Mouse (Mus musculus) erythroblast, embryonic 14.5 days (primary cell): ENCODE results near the gene Armc6. TPM values are rescaled to one million over a fixed set of nuclear protein-coding genes. Genes with fewer than 3 reads are reported as not detected.
A peak's percentile ranks its signal among the peaks of the same experiment; 100 is the strongest.

Experiments used
- H3K27me3 ChIP-seq: 2 replicates; pipeline ENCODE4 v1.6.1; 2012; ENCODE audit warnings: inconsistent platforms; ENCODE audit not compliant: control insufficient read depth
- H3K36me3 ChIP-seq: 2 replicates; pipeline ENCODE4 v1.6.1; 2012; ENCODE audit warnings: mild to moderate bottlenecking, inconsistent platforms; ENCODE audit not compliant: control insufficient read depth
- H3K4me1 ChIP-seq: 2 replicates; pipeline ENCODE4 v1.6.1; 2012; ENCODE audit warnings: inconsistent platforms; ENCODE audit not compliant: control insufficient read depth
- H3K4me3 ChIP-seq: replicated peaks from 2 replicates; pipeline ENCODE3; 2012; ENCODE audit warnings: moderate library complexity, mild to moderate bottlenecking, inconsistent platforms
- H3K9me3 ChIP-seq: 2 replicates; pipeline ENCODE4 v1.6.1; 2012; ENCODE audit warnings: low read length, inconsistent platforms, mixed read lengths; ENCODE audit not compliant: control insufficient read depth
- GATA1 ChIP-seq: IDR thresholded peaks from 2 replicates; pipeline ENCODE4 v1.6.1; 2012; ENCODE audit warnings: low read length, inconsistent platforms, mixed read lengths
- TAL1 ChIP-seq: IDR thresholded peaks from 3 replicates; pipeline ENCODE4 v1.6.1; 2012; ENCODE audit warnings: low read length, inconsistent platforms, mixed read lengths
- polyA plus RNA-seq: library from polyadenylated mRNA; stranded (reverse); fragments of >175 nt; gene quantifications from 2 replicates; pipeline ENCODE4 v1.2.3, GENCODE M21; 2012

The Armc6 gene
- polyA plus RNA-seq, 1 experiment: 1.6 TPM

DNA sequence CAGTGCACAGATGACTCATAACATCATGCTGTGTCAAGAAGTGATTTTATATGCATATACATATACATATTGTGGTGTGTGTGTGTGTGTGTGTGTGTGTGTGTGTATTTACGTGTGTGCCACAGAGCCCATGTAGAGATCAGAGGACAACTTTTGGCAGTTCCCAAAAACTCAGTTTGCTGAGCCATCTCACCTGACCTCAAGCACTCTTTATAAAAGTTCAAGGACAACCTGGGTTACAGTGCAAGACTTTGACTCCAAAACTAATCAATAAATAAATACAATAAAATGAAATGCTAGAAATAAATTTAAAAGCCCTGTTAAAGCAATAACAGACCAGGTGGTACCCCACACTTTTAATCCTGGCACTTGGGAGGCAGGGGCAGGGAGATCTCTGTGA lies 23.0 kb downstream of the Armc6 start:
- Histone ChIP-seq H3K27me3 (no peaks in the 10 kb centered on the region), H3K9me3 (no peaks in the 10 kb centered on the region), H3K36me3 (peaks cover 33% of the 10 kb centered on the region), H3K4me1 (peaks cover 78% of the 10 kb centered on the region), H3K4me3 (peak overlapping the region; percentile 70)
- TF ChIP-seq TAL1 (no peak), GATA1 (no peak)

DNA sequence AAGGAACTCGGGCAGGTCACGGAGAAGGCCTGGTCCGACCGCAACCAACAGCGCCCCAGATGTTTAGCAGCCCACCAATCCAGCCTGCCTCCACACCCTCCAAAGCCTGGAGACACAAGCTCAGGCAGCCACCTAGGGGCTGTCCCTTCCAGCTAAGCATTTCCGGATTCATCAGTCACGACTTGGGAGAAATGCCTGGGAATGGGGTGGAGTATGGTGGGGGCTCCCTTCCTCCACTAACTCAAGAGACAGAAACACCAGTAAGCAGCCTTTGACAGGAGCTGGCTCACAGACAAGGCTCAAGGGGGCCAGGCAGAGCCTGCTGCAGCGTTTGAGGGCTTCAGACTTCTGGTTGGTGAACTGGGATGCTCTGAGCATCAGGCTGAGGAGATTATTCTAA lies 23.7 kb downstream of the Armc6 start:
- H3K9me3 ChIP-seq: no peaks in the 10 kb centered on the region
- peaks cover 78% of the 10 kb centered on the region for H3K4me1 ChIP-seq
- peaks cover 33% of the 10 kb centered on the region for H3K36me3 ChIP-seq
- H3K4me3 ChIP-seq: peak overlapping the region; percentile 70
- no peaks in the 10 kb centered on the region for H3K27me3 ChIP-seq
- TF ChIP-seq TAL1 (no peak), GATA1 (no peak)

DNA sequence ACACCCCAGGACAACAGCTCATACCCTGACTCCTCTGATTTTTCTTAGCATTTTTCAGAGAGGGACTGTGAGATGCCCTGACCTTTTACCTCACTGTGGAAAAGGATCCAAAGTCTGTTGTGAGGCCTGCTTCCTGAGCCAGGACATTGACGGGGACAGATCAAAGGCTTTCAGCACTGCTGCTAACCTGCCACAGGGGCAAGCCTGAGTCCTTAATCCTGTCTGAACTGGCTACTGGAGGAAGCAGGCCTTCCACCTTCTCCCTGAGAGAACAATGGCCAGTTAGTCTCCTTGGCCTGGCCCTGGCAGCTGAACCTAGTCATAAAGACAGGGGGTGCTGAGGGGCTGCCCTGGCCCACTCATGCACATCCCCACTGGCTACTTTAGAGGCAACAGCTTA lies 26.1 kb downstream of the Armc6 start:
- peaks cover 51% of the 10 kb centered on the region for H3K36me3 ChIP-seq
- H3K4me1 ChIP-seq: peaks cover 77% of the 10 kb centered on the region
- no peak overlapping the region for H3K4me3 ChIP-seq
- H3K27me3 ChIP-seq: no peaks in the 10 kb centered on the region
- TF ChIP-seq GATA1 (no peak), TAL1 (no peak)
- H3K9me3 ChIP-seq: no peaks in the 10 kb centered on the region

DNA sequence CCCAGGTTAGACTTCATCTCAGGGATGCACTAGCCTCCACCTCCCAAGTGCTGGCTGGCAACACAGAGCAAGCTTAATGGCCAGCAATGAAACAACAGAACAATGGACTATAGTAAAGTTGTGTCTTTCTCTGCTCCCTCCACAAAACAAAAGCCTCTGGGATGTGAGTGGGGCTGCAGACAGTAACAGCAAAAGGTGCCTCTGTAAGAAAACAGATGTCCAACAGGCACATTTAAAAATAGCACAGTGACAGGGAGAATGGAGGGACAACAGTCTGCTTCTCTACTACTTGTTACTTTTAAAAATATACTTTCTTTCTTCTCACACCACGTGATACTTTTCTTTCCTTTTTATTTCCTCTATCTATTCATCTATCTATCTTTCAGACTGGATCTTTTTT lies 29.5 kb downstream of the Armc6 start:
- Histone ChIP-seq H3K4me1 (peaks cover 84% of the 10 kb centered on the region), H3K36me3 (peaks cover 64% of the 10 kb centered on the region), H3K27me3 (no peaks in the 10 kb centered on the region), H3K9me3 (no peaks in the 10 kb centered on the region), H3K4me3 (no peak overlapping the region)
- no peak for TF ChIP-seq TAL1
- no peak for TF ChIP-seq GATA1

DNA sequence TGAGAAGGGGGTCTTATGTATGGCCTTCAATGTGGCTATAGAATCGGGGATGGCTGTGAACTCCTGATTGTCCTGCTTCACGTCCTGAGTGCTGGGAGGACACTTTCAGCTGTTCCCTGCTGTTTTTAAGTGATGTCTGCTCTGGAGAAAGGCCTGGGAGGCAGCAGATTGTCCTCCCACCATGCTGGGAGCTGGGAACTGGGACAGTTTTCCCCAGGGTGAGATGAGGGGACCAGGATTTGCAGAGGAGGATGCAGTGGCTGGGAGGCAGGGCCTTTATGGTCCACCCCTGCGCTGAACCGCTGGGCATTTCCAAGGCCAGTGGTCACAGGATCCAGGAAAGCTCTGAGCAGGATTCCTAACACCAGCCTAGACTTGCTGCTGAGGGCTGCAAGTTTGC lies 31.2 kb downstream of the Armc6 start:
- Histone ChIP-seq H3K4me3 (no peak overlapping the region), H3K9me3 (no peaks in the 10 kb centered on the region), H3K4me1 (peaks cover 81% of the 10 kb centered on the region), H3K27me3 (no peaks in the 10 kb centered on the region), H3K36me3 (peaks cover 70% of the 10 kb centered on the region)
- TF ChIP-seq GATA1: no peak
- TF ChIP-seq TAL1: no peak

DNA sequence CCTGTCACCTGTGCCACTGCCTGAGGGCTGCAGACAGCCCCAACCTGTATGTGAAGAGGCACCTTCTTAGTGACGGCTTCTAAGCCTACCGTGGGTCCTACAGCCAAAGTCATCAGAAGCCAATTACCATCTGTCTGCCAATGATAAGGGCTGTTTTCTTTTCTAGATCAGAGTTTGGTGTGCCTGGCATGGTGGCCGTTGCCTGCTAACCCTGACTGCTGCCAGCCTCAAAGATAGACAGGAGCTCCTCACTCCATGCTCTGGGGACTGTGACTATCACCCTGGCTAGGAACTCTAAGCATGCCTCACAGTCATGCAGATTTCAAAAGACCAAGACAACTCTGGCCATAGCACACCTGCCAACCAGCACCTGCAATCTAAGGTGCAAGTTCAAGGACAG lies 32.8 kb downstream of the Armc6 start:
- Histone ChIP-seq H3K4me1 (peaks cover 76% of the 10 kb centered on the region), H3K36me3 (peaks cover 66% of the 10 kb centered on the region), H3K4me3 (peak overlapping the region; percentile 53), H3K27me3 (no peaks in the 10 kb centered on the region), H3K9me3 (no peaks in the 10 kb centered on the region)
- TF ChIP-seq TAL1 (peak; percentile 93), GATA1 (peak; percentile 92)

DNA sequence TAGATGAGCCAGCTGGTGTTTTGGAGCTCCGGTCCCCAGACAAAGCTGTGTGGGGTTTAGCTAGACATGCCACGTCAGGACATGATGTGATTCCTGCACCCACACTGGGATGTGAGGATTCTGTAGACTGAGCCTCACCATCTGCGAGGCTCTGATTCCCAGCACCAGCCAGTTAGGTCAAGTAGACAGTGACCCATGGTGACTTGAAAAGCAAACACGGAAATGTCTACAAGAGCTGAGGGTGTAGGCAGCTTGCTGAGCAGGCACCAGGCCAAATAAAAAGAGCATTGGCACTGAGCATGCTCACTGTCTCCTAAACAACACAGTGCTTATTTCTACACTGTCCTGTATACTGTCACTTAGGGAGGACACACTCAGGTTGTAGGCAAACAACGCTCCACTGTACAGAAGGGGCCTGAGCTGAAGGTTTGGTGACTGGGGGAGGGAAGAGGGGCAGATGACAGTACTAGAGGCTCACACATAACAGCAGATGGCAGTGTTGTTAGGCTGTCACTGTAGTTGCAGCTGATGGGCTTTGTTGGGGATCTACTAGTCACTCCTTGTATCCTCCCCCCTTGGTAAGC lies 34.1 kb downstream of the Armc6 start:
- TF ChIP-seq TAL1: no peak
- no peak for TF ChIP-seq GATA1
- H3K4me1 ChIP-seq: peaks cover 82% of the 10 kb centered on the region
- no peaks in the 10 kb centered on the region for H3K27me3 ChIP-seq
- H3K9me3 ChIP-seq: no peaks in the 10 kb centered on the region
- peak overlapping the region; percentile 26 for H3K4me3 ChIP-seq
- peaks cover 73% of the 10 kb centered on the region for H3K36me3 ChIP-seq

DNA sequence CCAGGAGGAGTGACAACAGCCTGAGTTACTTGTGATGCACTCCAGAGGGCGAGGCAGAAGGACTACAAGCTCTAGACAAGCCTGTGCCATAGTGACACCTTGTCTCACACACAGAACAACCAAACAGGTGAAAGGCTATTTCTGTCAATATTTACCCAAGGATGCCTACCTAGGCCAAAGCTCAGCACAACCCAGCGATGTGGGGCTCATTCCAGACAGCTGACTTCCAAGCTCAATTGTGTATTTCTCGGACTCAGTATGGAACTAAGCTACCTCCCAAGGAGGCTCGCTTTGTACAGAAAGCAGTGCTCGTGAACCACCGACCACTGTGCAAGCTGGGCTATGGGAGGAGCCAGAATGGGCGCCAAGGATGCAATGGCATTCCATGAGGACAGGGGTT lies 36.7 kb downstream of the Armc6 start:
- TF ChIP-seq TAL1 (no peak), GATA1 (no peak)
- peaks cover 65% of the 10 kb centered on the region for H3K4me1 ChIP-seq
- H3K9me3 ChIP-seq: no peaks in the 10 kb centered on the region
- no peak overlapping the region for H3K4me3 ChIP-seq
- H3K36me3 ChIP-seq: peaks cover 76% of the 10 kb centered on the region
- no peaks in the 10 kb centered on the region for H3K27me3 ChIP-seq

DNA sequence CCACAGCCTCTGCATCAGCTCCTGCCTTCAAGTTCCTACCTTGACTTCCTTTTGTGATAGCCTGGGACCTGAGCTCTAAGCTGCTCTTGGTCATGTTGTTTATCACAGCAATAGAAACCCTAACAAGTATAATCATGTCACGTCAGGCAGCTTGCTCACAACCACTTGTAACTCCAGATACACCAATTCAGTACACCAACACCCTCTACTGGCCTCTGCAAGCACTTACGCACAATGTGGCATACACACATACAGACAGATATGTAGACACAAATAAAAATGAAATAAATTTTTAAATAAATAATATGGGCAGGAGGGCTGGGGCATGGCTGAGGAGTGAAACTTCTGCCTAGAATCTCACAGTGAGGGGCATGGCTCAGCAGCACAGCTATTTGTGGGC lies 38.5 kb downstream of the Armc6 start:
- Histone ChIP-seq H3K9me3 (no peaks in the 10 kb centered on the region), H3K4me1 (peaks cover 47% of the 10 kb centered on the region), H3K4me3 (no peak overlapping the region), H3K27me3 (no peaks in the 10 kb centered on the region), H3K36me3 (peaks cover 86% of the 10 kb centered on the region)
- no peak for TF ChIP-seq GATA1
- no peak for TF ChIP-seq TAL1

DNA sequence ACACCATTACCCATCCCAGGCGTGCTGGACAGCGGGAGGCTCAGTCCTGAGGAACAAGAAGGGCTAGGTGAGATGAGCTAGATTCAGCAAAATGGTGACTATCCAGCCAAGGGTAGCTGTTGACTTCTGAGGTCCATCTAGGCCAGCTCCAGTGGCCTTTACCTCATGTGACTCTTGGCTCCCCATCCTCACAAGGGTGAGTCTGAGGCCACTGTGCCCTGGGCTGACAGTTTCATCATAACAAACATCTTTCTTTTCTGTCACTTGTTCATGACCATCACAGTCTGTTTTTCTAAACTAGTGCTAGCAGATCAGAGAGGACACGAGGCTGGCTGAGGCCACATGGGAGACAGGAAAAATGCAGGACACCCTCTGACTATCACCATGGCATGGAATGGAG lies 40.1 kb downstream of the Armc6 start:
- Histone ChIP-seq H3K4me1 (peaks cover 34% of the 10 kb centered on the region), H3K9me3 (no peaks in the 10 kb centered on the region), H3K36me3 (peaks cover 88% of the 10 kb centered on the region), H3K27me3 (no peaks in the 10 kb centered on the region), H3K4me3 (no peak overlapping the region)
- no peak for TF ChIP-seq GATA1
